Mouse (Mus musculus) forebrain, embryonic 10.5 days (tissue): ENCODE data around the gene Ankrd13c. TPM values are rescaled to one million over a fixed set of nuclear protein-coding genes. Genes with fewer than 3 reads are reported as not detected.
"Not testable (repeated sequence)": the region's sequence is repeated elsewhere in the genome, so short reads cannot be mapped to it uniquely, and the experiment has no call there.

Experiments
- DNase-seq: peaks from one replicate; pipeline ENCODE4 v3.0.0-alpha.2; 2017; ENCODE audit warnings: low spot score; ENCODE audit errors: extremely low spot score
- H3K27ac ChIP-seq: fragments of 300-500 bp; sonication (generic); 2 replicates; pipeline ENCODE4 v1.5.1; 2016; ENCODE audit warnings: mild to moderate bottlenecking
- H3K27me3 ChIP-seq: fragments of 300-500 bp; sonication (generic); 2 replicates; pipeline ENCODE4 v1.6.1; 2016; ENCODE audit warnings: mild to moderate bottlenecking; ENCODE audit not compliant: poor library complexity, severe bottlenecking
- H3K36me3 ChIP-seq: fragments of 300-500 bp; sonication (generic); replicated peaks from 2 replicates; pipeline ENCODE4 v1.6.1; 2016; ENCODE audit warnings: mild to moderate bottlenecking, moderate library complexity
- H3K4me1 ChIP-seq: fragments of 300-500 bp; sonication (generic); 2 replicates; pipeline ENCODE4 v1.6.1; 2016
- H3K4me3 ChIP-seq: fragments of 300-500 bp; sonication (generic); 2 replicates; pipeline ENCODE4 v1.5.1; 2016; ENCODE audit warnings: mild to moderate bottlenecking, moderate library complexity
- H3K9me3 ChIP-seq: fragments of 300-500 bp; sonication (generic); 2 replicates; pipeline ENCODE4 v1.6.1; 2016; ENCODE audit warnings: mild to moderate bottlenecking, moderate library complexity
- WGBS: fragments of 180-500 bp; shearing (Covaris S2); methylation state at CpG from one replicate; pipeline ENCODE4 v1.1.7; 2016; 5-methylcytosine and 5-hydroxymethylcytosine counted together
- polyA plus RNA-seq: library from polyadenylated mRNA; unstranded; fragments of >200 nt; fragmentation: Nextera tagmentation; extraction: Ambion mirVana; gene quantifications from 2 replicates; pipeline ENCODE4 v1.2.1, GENCODE M21; 2016

Ankrd13c gene
- polyA plus RNA-seq, 1 experiment from 2014 or later = 18.1 TPM

- 77% methylated on average over 2 of the region's 2 CpGs for WGBS
- DNase-seq = no peak
- Histone ChIP-seq H3K27me3 (no peaks in the 10 kb centered on the region), H3K4me3 (no peak overlapping the region), H3K4me1 (peaks cover 16% of the 10 kb centered on the region), H3K27ac (no peak overlapping the region), H3K9me3 (no peaks in the 10 kb centered on the region), H3K36me3 (no peaks in the 10 kb centered on the region)
Measured at GRCm38 (mm10) chr3:157928731-157929130, 18.3 kb upstream of the Ankrd13c start.

- 70% methylated on average over 1 of the region's 1 CpGs for WGBS
- no peak overlapping the region for H3K27ac ChIP-seq
- DNase-seq = no peak
- H3K4me3 ChIP-seq = no peak overlapping the region
- no peaks in the 10 kb centered on the region for H3K27me3 ChIP-seq
- H3K36me3 ChIP-seq = no peaks in the 10 kb centered on the region
- H3K4me1 ChIP-seq = peaks cover 10% of the 10 kb centered on the region
- no peaks in the 10 kb centered on the region for H3K9me3 ChIP-seq
Measured at GRCm38 (mm10) chr3:157929417-157929816, 17.6 kb upstream of the Ankrd13c start.

- 61% methylated on average over 3 of the region's 3 CpGs for WGBS
- H3K36me3 ChIP-seq = no peaks in the 10 kb centered on the region
- H3K4me1 ChIP-seq = no peaks in the 10 kb centered on the region
- H3K27ac ChIP-seq = no peak overlapping the region
- no peak overlapping the region for H3K4me3 ChIP-seq
- H3K9me3 ChIP-seq = no peaks in the 10 kb centered on the region
- no peaks in the 10 kb centered on the region for H3K27me3 ChIP-seq
- no peak for DNase-seq
Measured at GRCm38 (mm10) chr3:157931592-157931991, 15.4 kb upstream of the Ankrd13c start.

GRCm38 (mm10) chr3:157932074-157932473, 15.0 kb upstream of the Ankrd13c start:
- H3K27me3 ChIP-seq = no peaks in the 10 kb centered on the region
- H3K4me3 ChIP-seq = no peak overlapping the region
- H3K4me1 ChIP-seq = no peaks in the 10 kb centered on the region
- H3K36me3 ChIP-seq = no peaks in the 10 kb centered on the region
- no peaks in the 10 kb centered on the region for H3K9me3 ChIP-seq
- DNase-seq = no peak
- no peak overlapping the region for H3K27ac ChIP-seq
- 56% methylated on average over 3 of the region's 3 CpGs for WGBS

- H3K27me3 ChIP-seq, H3K27ac ChIP-seq, H3K4me3 ChIP-seq, DNase-seq, H3K36me3 ChIP-seq, H3K4me1 ChIP-seq, H3K9me3 ChIP-seq: not testable (repeated sequence)
- 72% methylated on average over 5 of the region's 6 CpGs for WGBS
Measured at GRCm38 (mm10) chr3:157933223-157933622, 13.8 kb upstream of the Ankrd13c start.

GRCm38 (mm10) chr3:157934301-157934823, 12.7 kb upstream of the Ankrd13c start:
- Histone ChIP-seq H3K27me3 (no peaks in the 10 kb centered on the region), H3K36me3 (no peaks in the 10 kb centered on the region), H3K4me1 (no peaks in the 10 kb centered on the region), H3K27ac (no peak overlapping the region), H3K9me3 (no peaks in the 10 kb centered on the region), H3K4me3 (no peak overlapping the region)
- 90% methylated on average over 3 of the region's 3 CpGs for WGBS
- DNase-seq = no peak

GRCm38 (mm10) chr3:157938585-157938984, 8.5 kb upstream of the Ankrd13c start:
- H3K27me3 ChIP-seq = no peaks in the 10 kb centered on the region
- no peak for DNase-seq
- 87% methylated on average over 2 of the region's 2 CpGs for WGBS
- H3K4me3 ChIP-seq = no peak overlapping the region
- no peaks in the 10 kb centered on the region for H3K4me1 ChIP-seq
- H3K36me3 ChIP-seq = no peaks in the 10 kb centered on the region
- no peaks in the 10 kb centered on the region for H3K9me3 ChIP-seq
- H3K27ac ChIP-seq = no peak overlapping the region

GRCm38 (mm10) chr3:157947383-157948280, 593 bp downstream of the Ankrd13c start:
- H3K27me3 ChIP-seq = no peaks in the 10 kb centered on the region
- H3K27ac ChIP-seq = peak overlapping the region; percentile 97
- H3K36me3 ChIP-seq = peaks cover 16% of the 10 kb centered on the region
- H3K4me1 ChIP-seq = peaks cover 25% of the 10 kb centered on the region
- no peak for DNase-seq
- WGBS = under 1% methylated on average over 76 of the region's 93 CpGs
- no peaks in the 10 kb centered on the region for H3K9me3 ChIP-seq
- peak overlapping the region; percentile 98 for H3K4me3 ChIP-seq

GRCm38 (mm10) chr3:157952716-157953115, 5.7 kb downstream of the Ankrd13c start:
- Histone ChIP-seq H3K9me3 (no peaks in the 10 kb centered on the region), H3K27ac (no peak overlapping the region), H3K36me3 (peaks cover 16% of the 10 kb centered on the region), H3K4me1 (peaks cover 19% of the 10 kb centered on the region), H3K27me3 (no peaks in the 10 kb centered on the region), H3K4me3 (no peak overlapping the region)
- no peak for DNase-seq
- WGBS = 98% methylated on average over 2 of the region's 2 CpGs

- Histone ChIP-seq H3K4me1 (no peaks in the 10 kb centered on the region), H3K36me3 (peaks cover 19% of the 10 kb centered on the region), H3K27ac (no peak overlapping the region), H3K4me3 (no peak overlapping the region), H3K9me3 (no peaks in the 10 kb centered on the region), H3K27me3 (no peaks in the 10 kb centered on the region)
- DNase-seq = no peak
- WGBS = 80% methylated on average over 2 of the region's 2 CpGs
Measured at GRCm38 (mm10) chr3:157955466-157955865, 8.4 kb downstream of the Ankrd13c start.

GRCm38 (mm10) chr3:157956201-157956600, 9.2 kb downstream of the Ankrd13c start:
- no peaks in the 10 kb centered on the region for H3K9me3 ChIP-seq
- no peaks in the 10 kb centered on the region for H3K27me3 ChIP-seq
- H3K4me1 ChIP-seq = no peaks in the 10 kb centered on the region
- H3K4me3 ChIP-seq = no peak overlapping the region
- H3K27ac ChIP-seq = no peak overlapping the region
- DNase-seq = no peak
- peaks cover 21% of the 10 kb centered on the region for H3K36me3 ChIP-seq
- 94% methylated on average over 3 of the region's 3 CpGs for WGBS

GRCm38 (mm10) chr3:157957320-157957719, 10.3 kb downstream of the Ankrd13c start:
- H3K4me1 ChIP-seq = no peaks in the 10 kb centered on the region
- no peaks in the 10 kb centered on the region for H3K27me3 ChIP-seq
- H3K4me3 ChIP-seq = no peak overlapping the region
- H3K27ac ChIP-seq = no peak overlapping the region
- DNase-seq = no peak
- peaks cover 19% of the 10 kb centered on the region for H3K36me3 ChIP-seq
- no peaks in the 10 kb centered on the region for H3K9me3 ChIP-seq

- Histone ChIP-seq H3K27ac (no peak overlapping the region), H3K27me3 (no peaks in the 10 kb centered on the region), H3K9me3 (no peaks in the 10 kb centered on the region), H3K4me1 (no peaks in the 10 kb centered on the region), H3K4me3 (no peak overlapping the region), H3K36me3 (peaks cover 24% of the 10 kb centered on the region)
- 89% methylated on average over 2 of the region's 2 CpGs for WGBS
- no peak for DNase-seq
Measured at GRCm38 (mm10) chr3:157971151-157971550, 24.1 kb downstream of the Ankrd13c start.
